Mouse (Mus musculus): Measurements from ENCODE around the gene Il33. TPM values are rescaled to one million over a fixed set of nuclear protein-coding genes. Genes with fewer than 3 reads are reported as not detected.

Il33 gene
- polyA plus RNA-seq, 1 experiment from 2014 or later, result 0.32 TPM

- WGBS, result 88% methylated on average over 4 of the region's 4 CpGs
- Histone ChIP-seq H3K27me3 (ENCODE audit: control insufficient read depth, insufficient read depth, low read length) (no peaks in the 10 kb centered on the region), H3K9ac (ENCODE audit: low read length) (no peak overlapping the region), H3K36me3 (ENCODE audit: control insufficient read depth, insufficient read depth, low read length) (no peaks in the 10 kb centered on the region), H3K4me3 (ENCODE audit: low read depth, low read length) (no peak overlapping the region), H3K4me2 (ENCODE audit: low read depth) (no peak overlapping the region), H3K4me1 (ENCODE audit: control insufficient read depth, insufficient read depth, low read length) (no peaks in the 10 kb centered on the region), H3K27ac (ENCODE audit: low read depth, low read length) (no peak overlapping the region), H3K9me3 (ENCODE audit: control insufficient read depth, low read length) (no peaks in the 10 kb centered on the region)
- ATAC-seq (ENCODE audit: insufficient read depth, low FRiP score, low TSS enrichment), result no peak
- no peak for DNase-seq (ENCODE audit: low spot score)
Measured at GRCm38 (mm10) chr19:29891981-29892380, 32.9 kb upstream of the Il33 start.

- Histone ChIP-seq H3K4me1 (ENCODE audit: control insufficient read depth, insufficient read depth, low read length) (no peaks in the 10 kb centered on the region), H3K4me3 (ENCODE audit: low read depth, low read length) (no peak overlapping the region), H3K9ac (ENCODE audit: low read length) (no peak overlapping the region), H3K36me3 (ENCODE audit: control insufficient read depth, insufficient read depth, low read length) (no peaks in the 10 kb centered on the region), H3K27me3 (ENCODE audit: control insufficient read depth, insufficient read depth, low read length) (no peaks in the 10 kb centered on the region), H3K9me3 (ENCODE audit: control insufficient read depth, low read length) (no peaks in the 10 kb centered on the region), H3K27ac (ENCODE audit: low read depth, low read length) (no peak overlapping the region), H3K4me2 (ENCODE audit: low read depth) (no peak overlapping the region)
- WGBS, result 69% methylated on average over 6 of the region's 6 CpGs
- no peak for DNase-seq (ENCODE audit: low spot score)
- ATAC-seq (ENCODE audit: insufficient read depth, low FRiP score, low TSS enrichment), result no peak
Measured at GRCm38 (mm10) chr19:29892786-29893185, 32.1 kb upstream of the Il33 start.

GRCm38 (mm10) chr19:29893718-29894273, 31.1 kb upstream of the Il33 start:
- ATAC-seq (ENCODE audit: insufficient read depth, low FRiP score, low TSS enrichment) (no peak), DNase-seq (ENCODE audit: low spot score) (no peak)
- Histone ChIP-seq H3K4me2 (ENCODE audit: low read depth) (no peak overlapping the region), H3K9me3 (ENCODE audit: control insufficient read depth, low read length) (no peaks in the 10 kb centered on the region), H3K36me3 (ENCODE audit: control insufficient read depth, insufficient read depth, low read length) (no peaks in the 10 kb centered on the region), H3K9ac (ENCODE audit: low read length) (no peak overlapping the region), H3K27ac (ENCODE audit: low read depth, low read length) (no peak overlapping the region), H3K4me3 (ENCODE audit: low read depth, low read length) (no peak overlapping the region), H3K27me3 (ENCODE audit: control insufficient read depth, insufficient read depth, low read length) (no peaks in the 10 kb centered on the region), H3K4me1 (ENCODE audit: control insufficient read depth, insufficient read depth, low read length) (no peaks in the 10 kb centered on the region)
- 87% methylated on average over 4 of the region's 4 CpGs for WGBS

- 88% methylated on average over 12 of the region's 12 CpGs for WGBS
- no peaks in the 10 kb centered on the region for H3K9me3 ChIP-seq (ENCODE audit: control insufficient read depth, low read length)
- H3K27ac ChIP-seq (ENCODE audit: low read depth, low read length), result no peak overlapping the region
- no peak overlapping the region for H3K4me3 ChIP-seq (ENCODE audit: low read depth, low read length)
- no peaks in the 10 kb centered on the region for H3K27me3 ChIP-seq (ENCODE audit: control insufficient read depth, insufficient read depth, low read length)
- no peaks in the 10 kb centered on the region for H3K4me1 ChIP-seq (ENCODE audit: control insufficient read depth, insufficient read depth, low read length)
- no peak overlapping the region for H3K9ac ChIP-seq (ENCODE audit: low read length)
- H3K4me2 ChIP-seq (ENCODE audit: low read depth), result no peak overlapping the region
- DNase-seq (ENCODE audit: low spot score) (no peak), ATAC-seq (ENCODE audit: insufficient read depth, low FRiP score, low TSS enrichment) (no peak)
- no peaks in the 10 kb centered on the region for H3K36me3 ChIP-seq (ENCODE audit: control insufficient read depth, insufficient read depth, low read length)
Measured at GRCm38 (mm10) chr19:29894381-29894780, 30.5 kb upstream of the Il33 start.

GRCm38 (mm10) chr19:29895047-29895446, 29.9 kb upstream of the Il33 start:
- H3K4me2 ChIP-seq (ENCODE audit: low read depth), result no peak overlapping the region
- no peaks in the 10 kb centered on the region for H3K9me3 ChIP-seq (ENCODE audit: control insufficient read depth, low read length)
- H3K9ac ChIP-seq (ENCODE audit: low read length), result no peak overlapping the region
- H3K4me1 ChIP-seq (ENCODE audit: control insufficient read depth, insufficient read depth, low read length), result no peaks in the 10 kb centered on the region
- H3K4me3 ChIP-seq (ENCODE audit: low read depth, low read length), result no peak overlapping the region
- no peak overlapping the region for H3K27ac ChIP-seq (ENCODE audit: low read depth, low read length)
- 77% methylated on average over 7 of the region's 7 CpGs for WGBS
- no peak for ATAC-seq (ENCODE audit: insufficient read depth, low FRiP score, low TSS enrichment)
- H3K27me3 ChIP-seq (ENCODE audit: control insufficient read depth, insufficient read depth, low read length), result no peaks in the 10 kb centered on the region
- DNase-seq (ENCODE audit: low spot score), result no peak
- no peaks in the 10 kb centered on the region for H3K36me3 ChIP-seq (ENCODE audit: control insufficient read depth, insufficient read depth, low read length)

GRCm38 (mm10) chr19:29900318-29900717, 24.6 kb upstream of the Il33 start:
- no peaks in the 10 kb centered on the region for H3K9me3 ChIP-seq (ENCODE audit: control insufficient read depth, low read length)
- H3K4me3 ChIP-seq (ENCODE audit: low read depth, low read length), result no peak overlapping the region
- H3K4me2 ChIP-seq (ENCODE audit: low read depth), result no peak overlapping the region
- ATAC-seq (ENCODE audit: insufficient read depth, low FRiP score, low TSS enrichment) (no peak), DNase-seq (ENCODE audit: low spot score) (no peak)
- no peak overlapping the region for H3K9ac ChIP-seq (ENCODE audit: low read length)
- no peaks in the 10 kb centered on the region for H3K27me3 ChIP-seq (ENCODE audit: control insufficient read depth, insufficient read depth, low read length)
- H3K4me1 ChIP-seq (ENCODE audit: control insufficient read depth, insufficient read depth, low read length), result no peaks in the 10 kb centered on the region
- 98% methylated on average over 3 of the region's 3 CpGs for WGBS
- H3K27ac ChIP-seq (ENCODE audit: low read depth, low read length), result no peak overlapping the region
- no peaks in the 10 kb centered on the region for H3K36me3 ChIP-seq (ENCODE audit: control insufficient read depth, insufficient read depth, low read length)

GRCm38 (mm10) chr19:29902343-29903070, 22.4 kb upstream of the Il33 start:
- H3K27ac ChIP-seq (ENCODE audit: low read depth, low read length), result no peak overlapping the region
- WGBS, result 74% methylated on average over 4 of the region's 4 CpGs
- no peaks in the 10 kb centered on the region for H3K9me3 ChIP-seq (ENCODE audit: control insufficient read depth, low read length)
- H3K4me1 ChIP-seq (ENCODE audit: control insufficient read depth, insufficient read depth, low read length), result no peaks in the 10 kb centered on the region
- ATAC-seq (ENCODE audit: insufficient read depth, low FRiP score, low TSS enrichment) (no peak), DNase-seq (ENCODE audit: low spot score) (no peak)
- H3K4me3 ChIP-seq (ENCODE audit: low read depth, low read length), result no peak overlapping the region
- H3K9ac ChIP-seq (ENCODE audit: low read length), result no peak overlapping the region
- H3K4me2 ChIP-seq (ENCODE audit: low read depth), result no peak overlapping the region
- no peaks in the 10 kb centered on the region for H3K27me3 ChIP-seq (ENCODE audit: control insufficient read depth, insufficient read depth, low read length)
- no peaks in the 10 kb centered on the region for H3K36me3 ChIP-seq (ENCODE audit: control insufficient read depth, insufficient read depth, low read length)

- DNase-seq (ENCODE audit: low spot score) (no peak), ATAC-seq (ENCODE audit: insufficient read depth, low FRiP score, low TSS enrichment) (no peak)
- Histone ChIP-seq H3K4me1 (ENCODE audit: control insufficient read depth, insufficient read depth, low read length) (no peaks in the 10 kb centered on the region), H3K4me2 (ENCODE audit: low read depth) (no peak overlapping the region), H3K9me3 (ENCODE audit: control insufficient read depth, low read length) (no peaks in the 10 kb centered on the region), H3K36me3 (ENCODE audit: control insufficient read depth, insufficient read depth, low read length) (no peaks in the 10 kb centered on the region), H3K27ac (ENCODE audit: low read depth, low read length) (no peak overlapping the region), H3K27me3 (ENCODE audit: control insufficient read depth, insufficient read depth, low read length) (no peaks in the 10 kb centered on the region), H3K4me3 (ENCODE audit: low read depth, low read length) (no peak overlapping the region), H3K9ac (ENCODE audit: low read length) (no peak overlapping the region)
- 74% methylated on average over 1 of the region's 1 CpGs for WGBS
Measured at GRCm38 (mm10) chr19:29905896-29906295, 19.0 kb upstream of the Il33 start.

- 71% methylated on average over 1 of the region's 1 CpGs for WGBS
- no peaks in the 10 kb centered on the region for H3K36me3 ChIP-seq (ENCODE audit: control insufficient read depth, insufficient read depth, low read length)
- H3K27ac ChIP-seq (ENCODE audit: low read depth, low read length), result no peak overlapping the region
- H3K9me3 ChIP-seq (ENCODE audit: control insufficient read depth, low read length), result no peaks in the 10 kb centered on the region
- ATAC-seq (ENCODE audit: insufficient read depth, low FRiP score, low TSS enrichment) (no peak), DNase-seq (ENCODE audit: low spot score) (no peak)
- no peak overlapping the region for H3K9ac ChIP-seq (ENCODE audit: low read length)
- H3K4me1 ChIP-seq (ENCODE audit: control insufficient read depth, insufficient read depth, low read length), result no peaks in the 10 kb centered on the region
- no peak overlapping the region for H3K4me2 ChIP-seq (ENCODE audit: low read depth)
- no peak overlapping the region for H3K4me3 ChIP-seq (ENCODE audit: low read depth, low read length)
- no peaks in the 10 kb centered on the region for H3K27me3 ChIP-seq (ENCODE audit: control insufficient read depth, insufficient read depth, low read length)
Measured at GRCm38 (mm10) chr19:29909166-29909565, 15.7 kb upstream of the Il33 start.
